Mouse (Mus musculus) cerebellum, adult 2 months (tissue): ENCODE measurements around the gene Gm11146.

Experiments
- CTCF ChIP-seq: fragments of 200-500 bp; IDR thresholded peaks from 2 replicates; pipeline ENCODE4 v1.5.1; 2011; ENCODE audit warnings: low read depth, mild to moderate bottlenecking, control low read depth, low read length, moderate library complexity, borderline replicate concordance; ENCODE audit not compliant: insufficient read depth
- POLR2A ChIP-seq: fragments of 200-500 bp; IDR thresholded peaks from 2 replicates; pipeline ENCODE4 v1.6.1; 2011; ENCODE audit warnings: low read length, control low read depth, borderline replicate concordance; ENCODE audit not compliant: insufficient read depth

GRCm38 (mm10) chr16:77594553-77594952 lies 7.3 kb downstream of the Gm11146 start:
- TF ChIP-seq POLR2A (peak; percentile 83; the same call in 1 of the 2 replicates), CTCF (no peak)
